Mouse (Mus musculus) kidney, adult 11 months (tissue): ENCODE data around the gene Cacnb3.

Source experiments
- DNase-seq: peaks from one replicate; pipeline ENCODE4 v3.0.0; 2022

Gene Cacnb3

GRCm38 (mm10) chr15:98610131-98610633 lies 20.5 kb upstream of the Cacnb3 start:
- no peak for DNase-seq

GRCm38 (mm10) chr15:98612229-98612628 lies 18.4 kb upstream of the Cacnb3 start:
- DNase-seq, result no peak

GRCm38 (mm10) chr15:98614551-98614950 lies 16.1 kb upstream of the Cacnb3 start:
- DNase-seq, result peak; percentile 59

DNA sequence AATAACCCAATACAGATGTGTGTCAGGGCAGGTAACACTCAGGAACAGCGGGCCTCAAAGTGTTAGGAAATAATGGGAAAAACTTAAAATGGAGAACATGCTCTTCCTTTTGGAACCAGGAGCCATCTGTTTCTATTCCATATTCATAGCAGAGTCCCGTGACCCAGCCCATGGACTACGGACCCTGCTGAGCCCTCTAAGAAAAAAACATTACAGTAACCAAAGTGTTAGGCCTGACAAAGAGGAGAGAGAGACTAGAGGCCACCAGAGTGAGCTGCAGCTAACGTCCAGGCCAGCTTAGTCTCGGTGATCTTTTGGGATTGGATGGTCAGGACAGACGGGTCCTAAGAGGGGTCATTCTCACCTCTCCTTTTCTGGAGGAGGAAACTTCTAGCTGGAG lies 15.7 kb upstream of the Cacnb3 start:
- peak; percentile 61 for DNase-seq

DNA sequence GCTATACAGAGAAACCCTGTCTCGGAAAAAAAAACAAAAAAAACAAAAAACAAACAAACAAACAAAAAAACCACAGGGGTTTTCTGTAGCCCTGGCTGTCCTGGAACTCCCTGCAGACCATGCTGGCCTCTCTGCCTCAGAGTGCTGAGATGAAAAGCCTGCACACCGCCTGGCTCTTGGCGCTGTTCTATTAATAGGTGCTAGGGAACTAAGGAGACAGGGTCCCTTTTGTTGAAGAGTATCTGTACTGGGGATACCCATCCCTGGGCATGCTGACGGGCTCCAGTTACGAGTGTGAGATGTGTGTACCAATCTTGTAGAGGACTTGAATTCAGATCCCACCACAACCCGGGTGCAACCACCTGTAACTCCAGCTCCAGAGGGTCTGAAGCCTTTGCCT lies 14.9 kb upstream of the Cacnb3 start:
- no peak for DNase-seq

- DNase-seq, result peak; percentile 68
Observed at GRCm38 (mm10) chr15:98616362-98617175, 14.1 kb upstream of the Cacnb3 start.

GRCm38 (mm10) chr15:98617176-98617537 lies 13.5 kb upstream of the Cacnb3 start:
- peak; percentile 60 for DNase-seq

- DNase-seq, result peak; percentile 63
Observed at GRCm38 (mm10) chr15:98622199-98622598, 8.4 kb upstream of the Cacnb3 start.

GRCm38 (mm10) chr15:98622721-98623120 lies 7.9 kb upstream of the Cacnb3 start:
- DNase-seq, result no peak

- no peak for DNase-seq
Observed at GRCm38 (mm10) chr15:98623361-98623821, 7.2 kb upstream of the Cacnb3 start.

GRCm38 (mm10) chr15:98626078-98626477 lies 4.6 kb upstream of the Cacnb3 start:
- no peak for DNase-seq

DNA sequence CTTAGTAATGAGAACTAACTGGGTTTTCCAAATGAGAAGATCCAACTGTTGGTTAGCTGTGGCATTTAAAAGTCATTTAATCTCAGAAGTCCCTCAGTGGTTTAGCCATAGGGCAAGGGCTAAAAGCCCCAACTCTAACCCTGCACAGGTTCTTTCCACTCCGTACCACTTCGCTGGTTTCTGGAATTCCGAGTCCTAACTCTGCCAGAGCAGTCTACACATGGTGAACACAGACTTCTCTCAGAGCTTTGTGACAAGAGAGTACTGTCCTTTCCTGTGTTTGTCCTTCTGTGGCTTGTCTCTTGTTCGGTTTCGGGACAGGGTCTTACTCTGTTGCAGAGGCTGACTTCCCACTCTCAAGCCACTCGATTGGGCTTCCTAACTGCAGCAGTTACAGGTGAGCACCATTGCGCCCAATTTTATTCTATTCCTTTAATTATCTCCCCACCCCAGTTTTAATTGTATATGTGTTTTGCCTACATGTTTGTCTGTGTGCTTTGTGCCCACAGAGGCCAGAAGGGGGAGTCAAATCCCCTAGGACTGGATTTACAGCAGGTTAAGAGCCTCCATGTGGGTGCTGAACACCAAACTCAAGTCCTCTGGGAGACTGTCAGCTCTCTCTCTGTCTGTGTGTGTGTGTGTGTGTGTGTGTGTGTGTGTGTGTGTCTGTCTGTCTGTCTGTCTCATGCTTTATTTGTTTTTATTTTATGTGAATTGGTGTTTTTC lies 4.0 kb upstream of the Cacnb3 start:
- peak; percentile 38 for DNase-seq

- no peak for DNase-seq
Observed at GRCm38 (mm10) chr15:98628589-98629254, 1.9 kb upstream of the Cacnb3 start.

GRCm38 (mm10) chr15:98629464-98629863 lies 1.2 kb upstream of the Cacnb3 start:
- DNase-seq, result no peak

GRCm38 (mm10) chr15:98631493-98631892 lies 853 bp downstream of the Cacnb3 start:
- DNase-seq, result peak; percentile 65

DNA sequence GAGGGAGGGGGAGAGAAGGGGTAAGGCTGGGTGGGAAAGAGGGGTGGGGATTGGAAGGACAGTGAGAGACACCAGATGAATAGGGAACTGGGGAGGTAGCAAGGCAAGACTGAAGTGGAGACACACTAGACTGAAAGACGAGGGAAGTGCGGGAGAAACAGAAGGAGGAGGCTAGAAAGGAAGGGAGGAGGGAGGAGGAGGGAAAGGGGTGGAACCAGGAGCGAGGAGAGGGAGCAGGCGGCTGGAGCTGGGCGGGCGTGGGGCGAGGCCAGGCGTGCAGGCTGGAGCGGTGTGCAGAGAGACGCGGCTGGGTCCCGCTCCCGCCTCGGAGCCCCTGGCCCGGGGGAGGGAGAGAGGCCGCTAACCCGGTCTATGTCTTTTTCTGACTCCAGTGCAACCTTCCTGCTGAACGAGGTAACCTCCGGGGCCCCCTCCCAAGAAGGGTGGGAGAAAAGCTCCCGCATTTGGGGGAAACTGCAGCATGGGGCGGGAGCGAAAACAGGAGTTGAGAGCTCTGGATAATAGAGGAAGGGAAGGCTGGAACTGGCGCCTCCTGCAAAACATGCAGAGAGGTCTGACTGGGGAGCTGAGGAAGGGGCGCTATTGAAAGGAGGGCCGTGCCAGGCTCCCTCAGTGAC lies 1.6 kb downstream of the Cacnb3 start:
- peak; percentile 63 for DNase-seq

DNA sequence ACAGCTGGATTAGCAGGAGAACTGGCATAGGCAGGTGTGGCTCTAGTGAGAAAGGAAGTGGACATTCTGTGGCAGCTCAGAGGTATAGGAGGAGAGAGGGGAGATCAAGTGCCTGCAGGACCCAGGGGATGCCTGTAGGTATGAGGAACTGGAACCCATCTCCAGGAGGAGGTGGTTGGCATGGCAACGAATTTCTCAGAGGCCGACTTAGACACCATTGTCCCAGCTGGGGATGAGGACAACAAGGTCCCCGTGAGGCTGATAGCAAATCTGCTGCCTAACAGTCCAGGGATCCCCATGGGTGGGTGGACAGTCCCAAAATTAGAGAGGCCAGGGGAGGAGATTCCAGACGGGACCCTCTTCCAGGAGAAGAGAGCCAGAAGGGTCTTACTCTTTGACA lies 2.3 kb downstream of the Cacnb3 start:
- no peak for DNase-seq

DNA sequence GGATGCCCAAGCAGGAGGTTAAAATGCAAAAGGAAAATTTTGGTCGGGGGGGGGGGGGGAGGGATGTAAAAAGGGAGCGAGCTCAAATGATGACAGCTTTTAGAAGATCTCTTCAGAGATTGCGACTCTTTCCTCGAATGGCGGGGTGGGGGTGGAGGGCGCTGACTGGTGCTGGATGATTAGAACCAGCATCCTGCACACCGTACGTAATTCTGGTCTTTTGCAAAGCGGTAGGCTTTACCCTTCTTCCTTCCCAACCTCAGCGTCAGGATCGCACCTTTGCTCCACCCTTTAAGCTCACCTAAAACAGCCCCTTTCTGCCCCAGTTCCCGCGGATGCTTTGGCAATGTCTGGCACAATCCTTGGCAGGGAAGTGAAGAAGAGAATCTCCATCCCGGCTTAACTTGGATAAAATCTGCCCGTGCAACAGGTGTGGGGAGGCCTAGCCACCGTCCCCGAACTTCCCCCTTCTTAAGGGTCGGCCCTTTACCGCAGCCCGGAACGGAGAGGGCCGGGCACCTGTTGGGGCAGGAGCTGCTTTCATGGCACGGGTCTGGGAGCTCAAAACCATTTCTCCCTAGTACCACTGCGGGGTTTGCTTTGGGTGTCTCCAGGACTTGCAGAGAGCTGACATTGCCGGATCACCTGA lies 3.3 kb downstream of the Cacnb3 start:
- DNase-seq, result no peak

DNA sequence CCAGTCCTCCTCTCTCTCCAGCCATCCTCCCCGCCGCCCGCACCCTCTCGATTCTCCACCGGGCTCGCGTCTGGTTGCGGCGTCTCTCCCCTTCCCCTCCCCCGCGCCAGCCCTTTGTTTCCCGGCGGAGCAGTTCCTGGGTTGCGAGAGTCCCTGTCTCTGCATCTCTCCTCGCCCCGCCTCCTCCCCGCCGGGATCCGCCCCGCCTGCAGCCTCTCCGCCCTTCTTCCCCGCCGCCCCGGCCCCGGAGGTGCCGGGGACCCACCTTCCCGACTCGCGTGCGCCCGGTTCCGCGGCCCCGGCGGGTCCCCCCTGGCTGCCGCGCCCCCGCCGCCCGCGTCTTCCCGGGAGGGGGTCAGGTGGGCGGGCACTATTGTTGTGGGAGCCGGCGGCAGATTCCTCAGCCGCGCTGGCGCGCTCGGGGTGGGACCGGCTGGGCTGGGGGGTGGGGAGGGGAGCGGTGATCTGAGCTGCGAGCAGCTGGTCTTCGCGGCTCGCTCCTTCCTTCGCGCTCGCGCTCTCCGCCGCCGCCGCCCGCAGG lies 4.0 kb downstream of the Cacnb3 start:
- peak; percentile 52 for DNase-seq

- DNase-seq, result no peak
Observed at GRCm38 (mm10) chr15:98635291-98635841, 4.7 kb downstream of the Cacnb3 start.

DNA sequence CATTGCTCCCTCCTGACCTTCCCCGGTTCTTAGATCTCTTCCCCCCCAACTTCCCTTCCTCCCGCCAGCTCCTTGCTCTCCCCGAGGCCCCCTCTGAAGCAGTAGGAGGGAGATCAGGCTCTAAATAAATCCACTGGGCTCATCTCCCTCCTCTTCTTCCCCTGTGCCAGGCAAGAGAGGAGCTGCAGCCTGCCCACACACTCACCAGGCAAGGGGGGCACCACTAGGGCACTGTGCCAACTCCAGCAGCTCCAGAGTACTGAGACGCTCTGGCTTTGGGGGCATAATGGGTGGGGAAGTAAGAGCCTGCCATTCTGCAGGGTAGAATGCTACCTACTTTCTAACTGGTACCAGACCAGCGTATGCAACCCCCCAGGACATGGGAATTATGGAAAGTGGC lies 5.9 kb downstream of the Cacnb3 start:
- no peak for DNase-seq

DNA sequence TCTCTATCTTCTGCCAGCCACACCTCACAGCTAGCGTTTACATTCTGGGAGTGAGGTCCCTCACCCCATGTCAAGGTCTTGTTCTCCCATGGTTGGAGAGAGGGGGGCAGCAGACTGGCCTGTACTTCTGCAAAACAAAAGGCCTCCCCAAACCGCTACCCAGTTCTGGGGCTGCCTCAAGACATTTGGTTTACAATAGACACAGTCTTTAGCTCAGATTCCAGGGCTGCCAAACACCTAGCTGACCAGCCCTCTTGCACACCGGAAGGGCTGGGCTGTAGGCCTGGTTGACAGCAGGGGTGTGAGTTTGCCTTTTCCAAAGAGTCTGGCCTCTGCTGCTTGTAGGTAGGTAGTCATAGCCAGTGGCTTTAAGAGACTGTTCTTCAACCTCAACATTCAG lies 6.5 kb downstream of the Cacnb3 start:
- DNase-seq, result no peak
